Mouse (Mus musculus) kidney, adult 8-10 months (tissue): ENCODE results near the gene Pde1c.

ENCODE experiments used
- DNase-seq, 2 experiments: peaks; one replicate each; pipeline ENCODE4 v3.0.0; 2022

Pde1c gene

DNA sequence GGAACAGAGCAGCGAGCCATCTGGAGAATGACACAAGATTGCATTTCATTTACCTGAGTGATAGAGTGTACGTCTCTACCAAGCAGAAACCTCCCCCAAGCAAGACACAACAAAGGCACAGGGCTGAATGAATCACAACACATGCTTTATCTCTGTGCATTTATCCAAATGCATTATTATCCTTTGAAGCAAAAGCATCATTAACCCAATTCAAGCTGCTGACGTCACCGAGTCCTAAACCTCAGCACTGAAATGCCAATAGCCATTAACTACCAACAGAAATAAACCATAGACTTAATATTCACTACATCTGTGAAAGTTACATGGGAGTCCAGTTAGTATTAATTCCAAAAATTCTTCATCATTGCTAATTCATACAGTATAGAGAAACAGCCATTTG lies 127.4 kb downstream of the Pde1c start:
- DNase-seq = no peak

DNA sequence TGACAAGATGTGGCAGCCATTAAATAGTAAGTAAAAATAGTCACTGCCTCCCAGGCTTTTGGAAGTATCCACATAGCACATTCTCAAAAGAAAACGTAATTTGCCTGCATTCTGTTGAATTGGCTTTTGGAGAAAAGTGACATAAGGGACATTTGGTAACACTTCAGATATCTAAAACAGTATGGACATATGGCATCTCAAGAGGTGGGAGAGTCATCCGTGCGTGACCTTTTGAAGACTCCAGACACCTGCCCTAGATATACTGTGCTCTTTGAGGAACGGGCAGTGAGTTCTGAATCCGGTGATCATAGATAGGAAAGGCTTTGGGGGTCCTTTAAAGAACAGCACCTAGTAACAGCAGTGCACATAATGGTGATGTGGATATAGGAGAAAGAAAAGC lies 143.1 kb downstream of the Pde1c start:
- no peak for DNase-seq

DNA sequence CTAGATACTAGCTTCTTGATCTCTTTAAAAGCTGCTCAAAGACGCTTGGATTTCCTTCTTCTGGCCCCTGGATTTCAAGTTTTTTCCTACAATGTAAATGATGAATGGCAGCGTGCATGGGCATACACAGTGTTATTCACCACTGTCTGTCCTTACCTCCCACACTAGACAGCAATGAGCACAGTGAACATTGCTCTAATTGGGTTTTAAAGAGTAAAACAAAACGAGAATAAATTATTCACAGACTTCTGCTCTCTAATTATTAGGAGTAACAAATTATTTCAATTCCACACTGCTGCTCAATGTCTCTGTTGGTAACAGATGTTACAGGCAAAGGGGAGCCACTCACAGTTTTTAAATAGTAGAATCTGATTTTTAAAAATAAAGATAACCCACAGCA lies 146.0 kb downstream of the Pde1c start:
- DNase-seq = no peak

DNA sequence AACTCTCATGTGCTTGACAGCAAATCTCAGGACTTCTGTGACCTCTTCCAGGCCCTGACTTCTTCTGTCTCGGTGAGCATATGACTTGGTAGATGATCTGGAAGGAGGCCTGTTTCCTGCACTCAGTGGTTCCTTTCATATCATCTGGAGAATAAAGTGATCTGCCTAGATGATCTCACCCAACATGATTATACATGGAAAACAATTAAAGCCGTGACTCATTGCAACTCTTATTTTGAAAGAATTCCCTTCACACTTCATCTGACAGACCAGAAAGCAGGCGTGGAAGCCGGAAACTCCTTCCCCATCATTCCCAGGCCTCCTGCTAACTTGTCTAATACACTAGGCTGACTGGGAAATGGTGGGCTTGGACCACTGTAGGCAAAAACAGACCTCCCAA lies 152.7 kb downstream of the Pde1c start:
- no peak for DNase-seq

DNA sequence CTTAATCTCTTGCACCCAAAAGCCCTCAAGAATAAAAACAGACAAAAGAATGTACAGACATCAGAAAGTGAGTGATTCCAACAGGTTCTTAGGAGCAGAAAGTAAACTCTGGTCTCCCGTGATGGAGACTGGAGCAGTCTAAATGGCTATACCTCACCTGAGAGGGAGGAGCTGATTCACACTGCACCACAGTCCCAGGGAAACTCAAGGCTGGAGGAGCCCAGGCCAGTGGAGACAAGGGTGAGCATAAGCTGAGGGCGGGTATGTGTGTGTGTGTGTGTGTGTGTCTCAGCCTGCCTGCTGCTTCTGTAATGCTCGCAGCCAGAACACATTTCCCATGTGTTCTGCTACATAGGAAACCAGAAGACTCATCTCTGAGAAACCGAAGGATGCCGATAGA lies 179.7 kb downstream of the Pde1c start:
- no peak for DNase-seq

DNA sequence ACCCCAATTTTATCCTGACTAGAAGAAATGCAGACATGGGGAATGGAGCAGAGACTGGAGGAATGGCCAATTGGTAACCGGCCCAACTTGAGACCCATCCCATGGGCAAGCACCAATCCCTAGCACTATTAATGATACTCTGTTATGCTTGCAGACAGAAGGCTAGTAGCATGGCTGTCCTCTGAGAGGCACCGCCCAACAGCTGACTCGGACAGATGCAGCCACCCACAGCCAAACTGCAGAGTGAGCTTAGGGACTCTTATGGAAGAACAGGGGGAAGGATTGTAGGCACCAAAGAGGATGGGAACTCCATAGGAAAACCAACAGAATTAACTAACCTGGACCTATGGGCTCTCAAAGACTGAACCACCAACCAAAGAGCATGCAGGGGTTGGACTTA lies 192.5 kb downstream of the Pde1c start:
- DNase-seq = no peak

DNA sequence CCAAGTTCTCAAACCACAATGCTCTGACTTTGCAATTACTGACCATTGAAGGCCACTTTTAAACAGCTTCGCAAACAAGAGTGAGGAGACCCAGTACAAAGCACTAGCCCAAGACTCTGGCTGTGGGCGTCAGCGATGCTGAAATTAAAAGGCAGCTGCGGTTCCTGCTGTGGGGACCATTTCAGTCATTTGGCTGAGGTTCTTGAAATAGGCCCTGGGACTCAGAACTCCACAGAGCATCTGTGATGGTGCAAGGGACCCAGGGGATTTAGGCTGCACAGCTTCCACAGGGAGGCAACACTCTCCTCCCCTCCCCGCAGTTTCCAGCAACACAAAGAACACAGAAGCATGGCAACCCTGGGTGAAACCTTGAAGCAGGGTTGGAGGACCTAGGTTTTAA lies 194.7 kb downstream of the Pde1c start:
- DNase-seq = no peak

DNA sequence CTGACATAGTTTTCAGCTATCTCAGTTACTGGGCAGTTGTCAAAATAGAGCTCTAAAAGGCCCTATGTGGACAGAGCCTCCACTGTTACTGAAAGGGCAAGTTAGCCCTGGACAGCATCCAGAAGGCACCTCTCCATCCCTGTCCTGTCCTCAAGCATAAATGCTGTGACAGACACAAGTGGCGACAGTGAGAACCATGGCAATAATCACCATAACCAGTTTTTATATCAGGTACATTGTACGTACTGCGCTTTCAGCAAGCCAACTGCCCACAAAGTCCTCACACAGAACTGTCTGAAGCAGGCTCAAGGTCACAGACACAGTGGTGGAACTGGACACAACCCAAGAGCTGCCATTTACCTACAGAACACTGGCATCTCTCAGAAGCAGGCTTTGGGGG lies 195.2 kb downstream of the Pde1c start:
- no peak for DNase-seq

DNA sequence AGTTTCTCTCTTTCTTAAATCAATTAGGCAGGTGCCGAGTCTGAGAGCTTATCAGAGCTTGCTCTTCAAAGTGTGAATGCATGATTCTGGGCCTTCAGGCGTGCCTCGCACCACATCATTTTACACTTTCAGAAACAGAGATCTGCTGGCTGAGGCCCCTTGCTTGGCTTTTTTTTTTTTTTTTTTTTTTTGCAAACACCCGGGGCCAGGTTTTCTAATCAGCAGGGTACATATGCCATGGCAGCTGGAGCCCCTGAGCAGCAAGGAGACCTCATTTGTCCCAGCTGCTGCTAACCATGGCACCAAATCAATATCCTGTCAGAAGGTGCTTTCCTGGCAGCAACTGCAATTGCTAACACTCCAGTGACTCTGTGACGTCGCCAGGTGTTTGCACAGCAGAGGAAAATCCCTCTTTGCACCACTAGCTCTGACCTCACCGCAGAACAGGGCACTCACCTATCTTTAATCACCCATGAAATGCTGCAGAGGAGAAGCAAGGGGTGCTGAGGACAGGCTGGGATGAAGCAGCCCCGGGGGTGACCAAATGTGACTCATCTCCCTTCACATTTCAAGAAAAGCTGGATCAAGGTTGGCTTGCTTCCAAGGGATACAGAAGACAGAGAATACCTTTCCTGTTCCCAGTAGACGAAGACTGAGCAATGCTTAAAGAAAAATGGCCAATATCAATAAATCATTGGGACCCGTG lies 195.7 kb downstream of the Pde1c start:
- no peak for DNase-seq

DNA sequence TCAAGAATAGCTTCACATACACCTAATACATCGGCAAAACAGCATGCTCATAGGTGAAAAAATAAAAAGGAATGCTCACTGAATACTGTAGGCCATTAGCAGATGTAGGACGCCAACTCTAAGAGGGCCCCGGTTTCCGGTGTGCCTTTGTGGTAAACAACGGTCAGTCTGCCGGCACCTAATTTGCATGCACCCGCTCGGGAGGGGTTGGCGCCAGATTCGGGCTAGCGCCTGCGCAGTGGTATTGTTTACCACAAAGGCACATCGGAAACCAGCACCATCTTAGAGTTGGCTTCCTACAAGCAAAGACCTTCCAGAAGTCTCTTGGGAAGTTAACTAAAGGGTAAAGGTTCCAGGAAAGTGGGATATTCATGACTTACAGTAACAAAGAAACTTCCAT lies 199.4 kb downstream of the Pde1c start:
- DNase-seq = no peak

DNA sequence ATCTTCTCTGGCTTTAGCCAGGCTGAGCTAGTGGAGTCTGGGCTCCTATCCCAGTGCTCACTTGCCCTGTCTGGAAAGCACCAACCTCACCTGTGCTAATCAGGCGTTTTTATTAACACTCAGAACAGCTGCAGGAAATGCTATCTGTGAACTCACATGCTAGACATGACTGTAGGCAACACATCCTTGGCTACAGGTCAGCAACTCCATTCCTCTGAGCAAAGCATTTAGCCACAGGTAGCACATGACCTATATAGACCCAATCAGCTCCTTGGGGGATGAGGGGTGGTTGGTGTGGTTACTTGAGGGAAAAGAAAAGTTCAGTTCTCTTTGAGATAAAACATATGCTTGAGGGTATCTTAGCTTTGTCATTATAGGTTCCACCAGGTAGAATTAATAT lies 200.8 kb downstream of the Pde1c start:
- DNase-seq = no peak

DNA sequence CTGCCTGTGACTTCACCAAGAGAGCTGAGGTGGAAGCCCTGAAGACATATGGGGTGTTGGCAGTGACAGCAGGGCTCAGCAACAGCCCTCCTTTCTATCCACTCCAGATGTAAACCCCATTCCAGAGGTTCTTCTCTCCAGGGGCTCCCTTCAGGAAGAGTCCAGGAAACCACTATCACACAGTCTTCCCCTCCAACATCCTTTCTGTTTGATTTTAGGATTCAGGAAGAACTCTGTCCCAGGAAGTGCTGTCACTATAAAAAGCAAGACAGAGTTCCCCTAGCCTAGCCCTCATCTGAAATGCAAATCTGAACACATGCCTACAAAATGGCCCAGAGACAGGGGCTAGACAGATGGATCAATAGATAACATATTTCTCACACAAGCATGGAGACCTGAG lies 201.6 kb downstream of the Pde1c start:
- DNase-seq = no peak

DNA sequence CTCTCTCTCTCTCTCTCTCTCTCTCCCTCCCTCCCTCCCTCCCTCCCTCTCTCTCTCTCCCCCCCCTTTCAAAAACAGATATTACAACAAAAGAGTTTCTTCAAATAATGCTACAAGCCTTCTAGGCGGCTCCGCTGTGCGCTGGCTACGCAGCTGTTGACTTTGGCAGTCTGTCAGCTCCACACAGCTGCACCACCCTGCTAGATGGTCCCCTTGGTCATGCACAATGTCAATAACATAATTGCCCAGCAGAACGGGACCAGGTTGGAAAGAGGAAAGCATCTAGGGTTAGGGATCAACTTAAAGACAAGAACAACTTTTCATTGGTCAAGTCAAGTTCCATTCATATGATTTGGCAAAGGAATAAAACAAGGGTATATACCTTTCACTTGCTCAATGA lies 206.3 kb downstream of the Pde1c start:
- no peak for DNase-seq

DNA sequence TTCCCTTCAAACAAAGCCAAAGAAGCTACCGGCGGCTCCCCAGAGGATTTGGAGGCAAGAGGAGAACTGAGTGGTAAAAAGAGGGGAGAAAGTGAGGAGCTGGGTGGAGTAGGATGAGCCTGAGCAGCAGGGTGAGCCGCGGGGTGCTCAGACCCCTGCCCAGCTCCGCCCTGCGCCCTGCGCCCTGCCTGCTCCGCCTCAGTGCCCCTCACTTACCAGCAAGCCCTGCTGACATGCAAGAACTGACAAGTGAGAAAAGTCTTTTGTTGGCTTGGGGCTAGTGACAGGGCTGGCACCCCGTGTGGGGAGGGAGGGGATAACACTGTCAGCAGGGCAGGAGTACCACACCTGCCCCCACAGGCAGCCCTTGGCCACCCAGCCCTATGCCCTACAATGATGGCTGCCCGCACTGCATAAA lies 206.8 kb downstream of the Pde1c start:
- no peak for DNase-seq

DNA sequence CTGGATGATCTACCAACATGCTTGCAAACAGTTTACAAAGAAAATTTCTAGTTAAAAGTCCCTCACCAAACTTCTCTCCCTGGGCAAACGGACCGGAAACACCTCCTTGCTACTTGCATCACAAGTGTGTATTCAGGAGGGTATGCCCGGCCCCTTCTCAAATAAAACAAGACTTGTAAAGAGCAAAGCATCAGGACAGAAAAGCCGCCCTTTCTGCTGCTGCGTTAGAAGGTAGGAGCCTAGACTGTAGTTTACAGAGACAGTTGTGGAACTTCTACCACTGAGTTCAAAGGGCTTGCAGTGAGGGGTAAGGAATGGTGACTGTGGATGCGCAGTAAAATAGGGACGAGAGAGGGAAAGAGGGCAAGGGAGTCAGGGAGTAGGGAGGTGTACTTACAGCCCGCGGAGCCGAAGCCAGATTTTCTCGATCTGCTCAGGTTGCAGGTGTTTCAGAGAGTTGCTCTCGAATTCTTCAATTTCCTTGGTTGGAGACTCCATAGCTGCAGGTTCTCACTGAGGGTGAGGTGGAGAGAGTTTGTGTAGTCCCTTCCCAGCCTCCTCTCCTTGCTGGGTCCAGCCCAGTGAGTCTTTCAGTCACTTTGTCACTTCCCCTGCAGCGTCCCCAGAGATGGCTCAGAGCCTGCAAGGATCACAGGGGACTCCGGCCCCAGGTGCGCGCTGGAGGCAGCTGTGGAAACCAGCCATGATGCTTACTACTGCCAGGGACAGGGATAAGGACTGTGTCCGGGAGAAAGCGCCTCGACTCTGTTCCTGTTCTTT lies 207.4 kb downstream of the Pde1c start:
- no peak for DNase-seq

DNA sequence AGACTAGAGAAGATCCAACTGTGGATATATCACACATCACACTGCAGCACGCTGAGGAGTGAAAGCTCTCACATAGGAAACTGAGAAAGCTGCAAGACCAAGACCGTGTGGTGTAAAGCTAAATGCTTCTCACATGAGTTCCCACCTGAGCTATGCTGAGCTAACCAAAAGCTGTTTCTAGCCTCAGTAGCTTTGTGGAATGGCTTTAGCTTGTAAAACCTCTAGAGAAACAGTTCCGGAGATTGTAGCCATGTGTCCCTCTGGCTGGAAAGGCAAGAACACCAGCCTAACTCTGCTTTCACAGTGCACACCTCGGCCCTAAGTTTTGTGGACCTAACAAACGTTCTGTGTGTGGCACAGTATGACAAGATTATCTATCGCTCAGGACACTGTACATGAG lies 208.8 kb downstream of the Pde1c start:
- no peak for DNase-seq

DNA sequence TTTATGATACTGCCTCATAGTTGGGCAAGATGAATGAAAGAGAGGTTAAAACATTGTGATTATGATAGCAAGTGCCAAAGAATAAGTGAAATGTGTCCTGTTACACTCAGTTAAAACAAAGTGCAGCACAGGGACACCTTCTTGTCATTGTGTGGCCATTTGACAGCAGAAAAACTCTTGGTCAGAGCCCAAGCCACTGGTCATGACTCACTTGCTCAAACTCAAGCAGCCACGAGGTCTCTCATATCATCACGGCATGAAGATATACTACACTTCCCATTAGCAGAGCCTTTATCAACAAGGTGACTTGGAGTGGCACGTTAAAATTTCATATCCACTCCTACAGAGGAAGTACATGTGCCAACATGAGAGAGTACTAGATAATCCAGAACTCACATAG lies 209.8 kb downstream of the Pde1c start:
- no peak for DNase-seq

DNA sequence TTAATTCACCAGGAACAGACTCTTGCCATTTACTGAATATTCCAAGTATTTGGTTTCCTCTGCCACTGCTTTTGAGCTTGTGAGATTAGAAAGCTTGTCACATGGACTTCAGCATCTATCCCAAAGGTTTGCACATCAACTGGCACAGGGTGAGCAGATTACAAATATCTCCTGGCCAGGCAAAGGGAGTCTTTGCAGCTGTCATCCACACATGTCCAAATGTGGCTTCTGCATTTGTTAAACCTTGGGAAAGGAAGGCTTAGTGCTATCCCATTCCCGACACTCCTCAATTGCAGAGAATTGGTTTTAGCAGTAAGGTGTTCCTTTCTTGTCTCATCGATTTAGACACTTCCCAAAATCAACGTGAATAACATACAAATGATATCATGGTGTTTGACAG lies 221.7 kb downstream of the Pde1c start:
- no peak for DNase-seq

DNA sequence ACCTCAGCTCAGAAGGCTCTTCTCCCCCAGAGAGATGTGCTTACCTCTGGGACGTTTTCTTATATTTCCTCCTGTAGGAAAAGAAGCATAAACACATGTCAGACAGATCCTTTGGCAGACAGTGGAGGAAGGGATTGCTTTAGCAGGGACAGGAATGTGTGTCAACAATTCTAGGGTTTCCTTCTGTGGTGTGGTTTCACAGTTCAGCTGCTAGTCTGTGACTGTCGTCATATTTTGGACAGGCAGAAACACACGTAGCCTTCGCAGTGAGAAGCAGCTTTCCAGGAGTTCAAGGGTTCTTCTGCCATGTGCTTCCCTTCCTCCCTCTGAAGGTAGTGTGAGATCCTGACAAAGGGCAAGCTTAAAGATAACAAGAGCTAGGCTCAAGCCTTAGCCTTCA lies 223.8 kb downstream of the Pde1c start:
- DNase-seq = no peak

DNA sequence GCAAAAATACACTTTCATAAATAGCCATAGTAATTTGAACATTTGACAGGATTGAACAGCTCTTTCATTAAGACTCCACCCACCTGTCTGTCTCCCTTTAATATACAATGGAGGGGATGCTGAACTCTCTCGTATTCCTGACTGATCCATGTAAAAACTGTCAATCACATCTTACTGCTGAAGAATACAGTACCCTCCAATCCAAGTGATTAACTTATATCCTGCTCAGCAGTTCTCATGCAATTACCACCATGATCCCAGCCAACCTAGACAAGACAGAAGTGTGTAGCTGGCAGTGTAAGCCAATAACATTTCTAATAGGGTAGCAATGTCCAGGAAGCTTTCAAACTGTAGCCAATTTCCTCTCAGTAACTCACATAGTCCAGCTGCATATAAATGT lies 226.9 kb downstream of the Pde1c start:
- no peak for DNase-seq

DNA sequence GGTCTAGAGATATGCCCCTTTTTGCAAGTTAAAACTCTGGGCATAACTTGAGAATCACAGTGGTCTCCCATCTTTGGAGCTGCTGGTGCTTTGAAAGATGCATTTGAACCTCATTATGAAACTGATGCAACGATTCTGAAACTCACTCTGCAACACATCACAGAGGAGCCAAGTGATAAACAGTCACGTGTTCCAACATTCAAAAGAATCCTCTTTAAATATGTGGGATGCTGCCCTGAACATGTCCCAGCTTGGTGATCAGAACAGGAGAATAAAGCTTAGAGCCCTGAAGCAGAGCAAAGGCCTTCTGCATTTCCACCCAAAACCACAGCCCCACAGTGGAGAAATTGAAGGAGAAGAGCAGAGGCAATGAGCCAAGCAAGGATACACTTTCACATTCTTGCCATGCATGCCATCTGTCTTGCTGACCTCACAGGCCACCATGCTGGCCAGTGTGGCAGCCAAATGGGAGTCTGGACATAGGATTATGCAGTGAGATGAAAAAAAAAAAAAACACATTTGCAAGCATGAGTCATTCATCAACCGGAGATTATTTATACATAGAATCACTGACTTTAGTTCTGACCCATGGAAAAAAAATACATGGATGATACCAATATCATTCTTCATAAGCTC lies 233.0 kb downstream of the Pde1c start:
- DNase-seq = no peak

DNA sequence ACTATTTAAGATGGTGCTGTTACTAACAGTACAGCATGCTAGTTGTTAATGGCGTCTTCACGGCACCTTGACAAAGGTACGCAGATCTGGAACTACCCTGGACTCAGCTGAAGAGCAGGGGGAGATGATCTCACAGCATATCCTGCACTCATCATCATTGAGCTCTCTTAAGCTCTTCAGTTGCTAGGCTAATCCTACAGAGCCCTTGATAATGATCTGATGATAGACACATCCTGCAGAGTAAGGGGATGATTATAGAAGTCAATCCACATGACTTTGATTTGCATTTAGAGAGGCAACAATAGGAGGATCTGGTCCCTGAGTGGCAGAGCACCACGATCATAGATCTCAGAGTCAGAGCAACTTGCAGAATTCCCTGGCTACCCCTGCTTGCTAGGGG lies 236.8 kb downstream of the Pde1c start:
- no peak for DNase-seq

DNA sequence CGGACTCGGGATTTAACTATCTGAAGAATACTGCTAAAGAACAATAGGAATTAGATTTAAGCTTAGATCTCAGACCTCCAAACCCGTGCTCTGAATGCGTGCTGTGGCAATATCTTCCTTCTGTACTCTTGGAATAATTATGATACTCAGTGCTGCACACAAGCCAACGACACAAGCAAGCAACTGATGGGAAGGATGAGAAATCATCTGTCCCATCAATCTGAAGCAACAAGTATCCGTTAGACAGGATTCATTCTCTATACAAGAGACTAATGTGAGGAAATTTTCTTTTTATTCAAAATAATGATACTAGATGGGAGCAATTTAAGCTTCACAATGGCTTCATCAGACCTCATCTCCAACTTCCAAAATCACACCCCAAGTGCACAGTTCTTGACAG lies 237.5 kb downstream of the Pde1c start:
- no peak for DNase-seq

DNA sequence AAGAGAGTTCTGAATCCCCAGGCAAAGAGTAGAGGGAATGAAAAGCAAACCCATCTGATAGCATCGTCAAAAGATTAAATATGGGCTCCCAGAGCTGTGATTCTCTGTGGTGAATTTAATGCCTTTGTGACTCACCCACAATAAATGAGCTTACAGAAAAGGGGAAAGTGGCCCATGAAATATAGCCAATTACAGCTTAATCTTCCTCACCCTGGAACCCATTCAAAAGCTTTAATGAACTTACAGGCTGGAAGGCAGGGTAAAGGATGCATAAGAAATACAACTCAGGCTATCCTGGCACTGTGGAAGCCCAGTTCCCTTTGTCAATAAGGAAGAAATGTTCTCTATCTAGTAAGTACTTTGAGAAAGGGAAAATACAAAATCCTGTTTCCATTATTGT lies 240.8 kb downstream of the Pde1c start:
- no peak for DNase-seq
